Mouse (Mus musculus): ENCODE results near the gene Pdgfc.

The Pdgfc gene

GRCm38 (mm10) chr3:81036151-81036553 lies at the start of gene Pdgfc:
TSS of gene Pdgfc (plus strand) at chr3:81036416.
- peak in 1 of 2 experiments; percentile 2 for DNase-seq (ENCODE audit: low spot score in 2 of 2)

DNA sequence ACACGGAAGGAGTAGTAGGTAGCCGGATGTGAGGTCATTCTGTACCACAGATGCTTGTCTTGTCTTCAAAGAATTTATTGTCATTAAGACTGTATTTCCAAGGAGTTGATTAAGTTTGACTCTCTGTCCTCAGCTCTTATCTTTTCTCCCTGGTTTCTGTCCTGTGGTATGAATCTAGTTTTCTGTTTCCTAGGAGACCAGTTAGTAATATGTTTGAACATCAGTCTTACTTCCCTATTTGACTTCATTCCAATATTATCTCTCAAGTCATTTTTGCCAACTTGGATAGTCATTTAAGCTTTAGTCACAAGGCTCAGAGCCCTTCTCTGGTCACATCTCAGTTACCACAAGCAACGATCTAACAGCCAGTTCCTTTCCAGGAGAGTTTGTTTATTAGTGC lies 27.0 kb upstream of the Pdgfc start:
- no peak for DNase-seq (ENCODE audit: low spot score in 2 of 2)

GRCm38 (mm10) chr3:81009899-81010298 lies 26.3 kb upstream of the Pdgfc start:
- no peak for DNase-seq (ENCODE audit: low spot score in 2 of 2)

DNA sequence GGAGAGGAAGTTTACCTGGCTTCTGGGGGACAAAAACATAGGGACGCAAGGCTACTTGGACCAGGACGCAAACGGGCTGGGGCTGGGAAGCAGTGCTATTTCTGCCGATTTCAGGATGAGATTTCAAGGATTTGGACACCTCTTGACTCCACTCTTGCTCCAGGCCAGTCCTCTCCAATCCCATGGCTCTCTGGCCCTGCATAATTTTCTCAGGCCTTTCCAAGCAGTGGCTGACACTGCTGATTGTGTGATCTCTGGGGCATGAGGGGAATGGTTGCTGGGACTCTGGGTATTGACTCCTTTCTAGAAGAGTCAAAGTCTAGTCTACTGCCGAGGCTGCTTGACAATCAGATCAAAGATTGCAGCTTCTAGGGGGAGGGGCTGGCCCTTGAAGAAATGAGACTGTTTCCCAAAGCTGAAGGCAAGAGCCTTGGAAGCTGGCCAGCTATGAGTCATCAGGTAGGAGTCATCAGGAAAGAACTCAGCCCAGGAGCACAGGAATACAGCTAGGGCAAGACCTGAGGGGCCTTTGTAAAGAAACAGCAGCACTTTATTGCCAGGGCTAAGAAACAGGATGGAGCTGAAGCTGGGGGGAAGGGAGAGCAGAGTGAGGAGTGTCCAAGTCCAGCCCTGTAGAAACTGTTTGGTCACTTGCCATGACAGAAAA lies 18.7 kb upstream of the Pdgfc start:
- peak; percentile 66 to 78 for DNase-seq (ENCODE audit: low spot score in 2 of 2)

DNA sequence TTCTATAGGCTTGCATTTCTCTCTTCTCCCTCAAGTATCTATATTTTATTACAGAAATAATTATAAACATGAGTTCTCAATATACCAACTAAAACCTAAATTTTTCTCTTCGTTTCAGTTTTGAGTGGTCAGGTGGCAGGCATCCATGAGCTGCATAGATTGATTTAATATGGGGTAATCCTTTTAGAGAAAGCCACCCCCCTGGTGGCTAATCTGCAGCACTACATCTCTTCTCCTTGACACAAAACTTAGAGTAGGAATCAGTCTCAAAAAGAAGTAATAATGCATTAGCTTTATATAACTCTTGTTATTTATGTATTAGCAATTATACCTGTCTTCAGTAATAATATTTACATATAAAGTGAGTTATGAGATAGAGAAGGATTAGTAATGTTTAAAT lies 16.2 kb upstream of the Pdgfc start:
- DNase-seq (ENCODE audit: low spot score in 2 of 2): no peak

DNA sequence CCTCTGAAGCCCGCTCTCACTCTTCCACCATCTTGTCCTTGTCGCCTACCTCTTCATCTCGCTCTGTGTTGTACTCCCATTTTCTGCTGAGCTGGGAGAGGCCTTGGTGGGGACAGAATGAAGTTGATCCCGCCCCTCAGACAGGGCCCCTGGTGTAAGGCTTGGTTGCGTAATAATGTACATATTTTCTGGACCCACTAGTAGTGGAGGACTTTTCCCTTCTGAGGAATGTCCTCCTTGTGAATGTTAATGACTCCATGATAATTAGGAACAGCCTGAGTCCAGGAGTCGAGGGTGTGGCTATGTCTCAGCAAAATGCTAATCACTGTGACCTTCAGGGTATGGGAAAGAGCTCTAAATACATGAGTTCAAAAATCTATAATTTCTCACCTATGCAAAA lies 14.4 kb upstream of the Pdgfc start:
- DNase-seq (ENCODE audit: low spot score in 2 of 2): no peak

GRCm38 (mm10) chr3:81022266-81022665 lies 13.9 kb upstream of the Pdgfc start:
- no peak for DNase-seq (ENCODE audit: low spot score in 2 of 2)

DNA sequence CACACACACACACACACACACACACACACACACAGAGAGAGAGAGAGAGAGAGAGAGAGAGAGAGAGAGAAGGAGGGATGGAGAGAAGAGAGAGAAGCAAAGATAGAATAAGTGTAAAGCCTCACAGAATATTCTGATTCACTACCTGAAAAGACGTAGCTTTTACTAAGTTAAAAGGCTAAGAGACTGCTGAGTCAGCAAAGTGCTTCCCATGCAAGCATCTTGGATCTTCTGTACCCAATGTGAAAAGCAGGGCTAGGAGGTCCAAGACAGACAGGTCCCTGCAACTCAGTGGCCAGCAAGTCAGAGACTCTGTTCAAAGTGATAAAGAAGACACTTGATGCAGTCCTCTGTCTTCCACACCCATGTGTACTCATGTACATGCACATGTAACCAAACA lies 13.4 kb upstream of the Pdgfc start:
- no peak for DNase-seq (ENCODE audit: low spot score in 2 of 2)

DNA sequence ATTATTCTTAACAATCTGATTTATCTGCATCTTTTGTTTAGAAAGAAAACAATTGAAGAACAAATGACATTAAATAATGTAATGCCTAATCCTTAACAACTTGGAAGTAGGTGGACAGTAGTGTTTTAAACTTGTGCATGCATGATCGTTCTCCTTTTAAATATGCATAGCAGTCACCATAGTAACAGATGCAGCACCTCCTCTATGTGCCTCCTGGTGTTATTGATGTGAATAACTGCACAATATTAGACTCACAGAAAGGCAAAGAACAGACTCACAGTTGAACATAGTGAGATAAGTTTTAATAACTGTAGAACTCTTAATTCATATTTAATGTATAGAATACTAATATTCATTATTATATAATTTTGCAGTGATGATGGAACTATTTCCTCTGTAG lies 12.6 kb upstream of the Pdgfc start:
- DNase-seq (ENCODE audit: low spot score in 2 of 2): no peak

GRCm38 (mm10) chr3:81025568-81026213 lies 10.5 kb upstream of the Pdgfc start:
- no peak for DNase-seq (ENCODE audit: low spot score in 2 of 2)

DNA sequence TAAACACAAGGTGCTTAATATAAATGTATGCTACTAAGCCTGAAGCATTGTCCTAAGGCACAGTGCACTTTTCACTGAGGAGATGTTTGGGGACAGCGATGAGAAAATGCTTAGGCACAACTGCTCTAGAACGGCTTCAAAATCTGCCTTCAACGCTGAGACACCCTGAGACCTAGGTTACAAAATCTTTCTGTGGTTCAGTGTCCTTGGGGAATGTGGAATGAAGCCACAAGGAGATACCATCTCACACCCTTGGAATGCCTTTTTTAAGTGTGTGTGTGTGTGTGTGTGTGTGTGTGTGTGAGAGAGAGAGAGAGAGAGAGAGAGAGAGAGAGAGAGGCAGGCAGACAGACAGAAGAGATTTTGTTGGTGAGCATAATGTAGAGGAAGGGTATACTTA lies 7.9 kb upstream of the Pdgfc start:
- no peak for DNase-seq (ENCODE audit: low spot score in 2 of 2)

GRCm38 (mm10) chr3:81029321-81029720 lies 6.9 kb upstream of the Pdgfc start:
- no peak for DNase-seq (ENCODE audit: low spot score in 2 of 2)

DNA sequence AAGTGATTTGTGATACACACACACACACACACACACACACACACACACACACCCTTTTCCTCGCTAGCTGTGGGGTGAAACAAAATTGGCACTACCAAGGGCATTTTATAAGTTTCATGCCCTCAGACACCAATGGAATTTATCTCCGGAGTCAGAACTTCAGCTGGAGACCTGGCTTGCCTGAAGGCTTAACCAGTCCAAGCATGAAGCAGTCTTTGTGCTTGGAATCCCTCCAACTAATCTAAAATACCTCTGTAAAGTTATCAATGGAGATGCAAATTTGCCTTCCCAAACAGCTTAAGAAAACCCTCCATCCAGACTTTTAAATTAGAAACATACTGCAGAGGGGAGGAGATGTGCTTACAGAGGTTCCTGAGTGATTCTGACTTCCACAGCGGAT lies 6.3 kb upstream of the Pdgfc start:
- no peak for DNase-seq (ENCODE audit: low spot score in 2 of 2)

GRCm38 (mm10) chr3:81030311-81030710 lies 5.9 kb upstream of the Pdgfc start:
- DNase-seq (ENCODE audit: low spot score in 2 of 2): no peak

DNA sequence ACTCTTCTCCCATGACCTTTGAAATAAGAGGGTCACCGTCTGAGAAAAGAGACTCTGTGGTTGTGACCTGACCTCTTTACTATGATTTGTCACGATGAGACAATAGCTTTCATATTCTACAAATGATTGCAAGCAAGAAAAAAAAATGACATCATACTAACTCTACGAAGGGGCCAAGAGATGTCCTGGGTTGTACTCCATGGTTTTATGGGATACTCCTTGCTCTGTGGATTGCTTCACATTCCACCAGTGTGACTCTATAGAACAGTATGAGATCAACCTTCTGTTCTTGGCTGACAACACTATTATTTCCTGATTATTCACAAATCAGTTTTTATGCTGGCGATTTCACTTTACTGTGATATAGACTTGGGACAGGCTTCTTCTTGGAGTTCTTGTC lies 4.2 kb upstream of the Pdgfc start:
- no peak for DNase-seq (ENCODE audit: low spot score in 2 of 2)

- DNase-seq (ENCODE audit: low spot score in 2 of 2): no peak
These were observed 1.7 kb upstream of the Pdgfc start for GRCm38 (mm10) chr3:81034336-81035102.

DNA sequence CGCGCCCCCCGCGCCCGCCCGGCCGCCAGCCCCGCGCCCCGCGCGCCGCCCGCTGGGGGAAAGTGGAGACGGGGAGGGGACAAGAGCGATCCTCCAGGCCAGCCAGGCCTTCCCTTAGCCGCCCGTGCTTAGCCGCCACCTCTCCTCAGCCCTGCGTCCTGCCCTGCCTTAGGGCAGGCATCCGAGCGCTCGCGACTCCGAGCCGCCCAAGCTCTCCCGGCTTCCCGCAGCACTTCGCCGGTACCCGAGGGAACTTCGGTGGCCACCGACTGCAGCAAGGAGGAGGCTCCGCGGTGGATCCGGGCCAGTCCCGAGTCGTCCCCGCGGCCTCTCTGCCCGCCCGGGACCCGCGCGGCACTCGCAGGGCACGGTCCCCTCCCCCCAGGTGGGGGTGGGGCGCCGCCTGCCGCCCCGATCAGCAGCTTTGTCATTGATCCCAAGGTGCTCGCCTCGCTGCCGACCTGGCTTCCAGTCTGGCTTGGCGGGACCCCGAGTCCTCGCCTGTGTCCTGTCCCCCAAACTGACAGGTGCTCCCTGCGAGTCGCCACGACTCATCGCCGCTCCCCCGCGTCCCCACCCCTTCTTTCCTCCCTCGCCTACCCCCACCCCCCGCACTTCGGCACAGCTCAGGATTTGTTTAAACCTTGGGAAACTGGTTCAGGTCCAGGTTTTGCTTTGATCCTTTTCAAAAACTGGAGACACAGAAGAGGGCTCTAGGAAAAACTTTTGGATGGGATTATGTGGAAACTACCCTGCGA lies 517 bp downstream of the Pdgfc start:
- peak; percentile 54 to 64 for DNase-seq (ENCODE audit: low spot score in 2 of 2)

DNA sequence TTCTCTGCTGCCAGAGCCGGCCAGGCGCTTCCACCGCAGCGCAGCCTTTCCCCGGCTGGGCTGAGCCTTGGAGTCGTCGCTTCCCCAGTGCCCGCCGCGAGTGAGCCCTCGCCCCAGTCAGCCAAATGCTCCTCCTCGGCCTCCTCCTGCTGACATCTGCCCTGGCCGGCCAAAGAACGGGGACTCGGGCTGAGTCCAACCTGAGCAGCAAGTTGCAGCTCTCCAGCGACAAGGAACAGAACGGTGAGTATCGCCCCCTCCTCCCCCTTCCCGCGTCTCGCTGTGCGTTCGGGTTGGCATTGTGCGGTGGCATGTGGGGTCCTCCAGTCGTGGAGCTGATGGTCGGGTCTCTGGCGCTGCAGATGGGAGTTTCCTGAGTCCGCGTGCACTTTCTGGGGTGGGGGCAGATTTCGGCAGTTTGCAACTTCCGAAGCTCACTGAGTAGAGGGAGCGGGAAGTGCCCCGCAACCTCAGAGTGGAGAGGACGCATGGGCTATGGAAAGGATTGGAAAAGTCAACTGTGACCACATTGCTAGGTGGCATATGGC lies 1.2 kb downstream of the Pdgfc start:
- DNase-seq (ENCODE audit: low spot score in 2 of 2): peak; percentile 18 to 42

- DNase-seq (ENCODE audit: low spot score in 2 of 2): peak in 1 of 2 experiments; percentile 12
These were observed 3.0 kb downstream of the Pdgfc start for GRCm38 (mm10) chr3:81039131-81039653.

- no peak for DNase-seq (ENCODE audit: low spot score in 2 of 2)
These were observed 8.6 kb downstream of the Pdgfc start for GRCm38 (mm10) chr3:81044653-81045343.
